Mouse (Mus musculus): Measurements from ENCODE around the gene Zfp948.

The Zfp948 gene

GRCm38 (mm10) chr17:21566728-21567349 is at the start of gene Zfp948:
Gene Zfp948 (plus strand): TSS chr17:21567008.
- peak; percentile 40 for DNase-seq (ENCODE audit: low spot score)

- no peak for DNase-seq (ENCODE audit: low spot score)
These were observed 49.6 kb upstream of the Zfp948 start for GRCm38 (mm10) chr17:21517130-21517671.

- DNase-seq (ENCODE audit: low spot score) = no peak
These were observed 40.5 kb upstream of the Zfp948 start for GRCm38 (mm10) chr17:21526270-21526669.

- no peak for DNase-seq (ENCODE audit: low spot score)
These were observed 36.0 kb upstream of the Zfp948 start for GRCm38 (mm10) chr17:21530645-21531330.

GRCm38 (mm10) chr17:21531621-21532020 is 35.2 kb upstream of the Zfp948 start:
- no peak for DNase-seq (ENCODE audit: low spot score)

GRCm38 (mm10) chr17:21532101-21532951 is 34.5 kb upstream of the Zfp948 start:
- peak; percentile 53 for DNase-seq (ENCODE audit: low spot score)

- DNase-seq (ENCODE audit: low spot score) = no peak
These were observed 32.8 kb upstream of the Zfp948 start for GRCm38 (mm10) chr17:21533961-21534360.

- peak; percentile 77 for DNase-seq (ENCODE audit: low spot score)
These were observed 32.2 kb upstream of the Zfp948 start for GRCm38 (mm10) chr17:21534460-21535095.

GRCm38 (mm10) chr17:21535096-21536001 is 31.5 kb upstream of the Zfp948 start, which contains the start of gene Zfp52:
Gene Zfp52 (plus strand): TSS chr17:21535539.
- DNase-seq (ENCODE audit: low spot score) = peak; percentile 73

GRCm38 (mm10) chr17:21536096-21536495 is 30.7 kb upstream of the Zfp948 start:
- no peak for DNase-seq (ENCODE audit: low spot score)

GRCm38 (mm10) chr17:21536676-21537075 is 30.1 kb upstream of the Zfp948 start:
- DNase-seq (ENCODE audit: low spot score) = peak; percentile 62

GRCm38 (mm10) chr17:21557831-21558230 is 9.0 kb upstream of the Zfp948 start:
- no peak for DNase-seq (ENCODE audit: low spot score)

- DNase-seq (ENCODE audit: low spot score) = peak; percentile 58
These were observed 588 bp upstream of the Zfp948 start for GRCm38 (mm10) chr17:21566220-21566619.

- DNase-seq (ENCODE audit: low spot score) = no peak
These were observed 888 bp downstream of the Zfp948 start for GRCm38 (mm10) chr17:21567696-21568095.

GRCm38 (mm10) chr17:21579080-21579479 is 12.3 kb downstream of the Zfp948 start:
- no peak for DNase-seq (ENCODE audit: low spot score)

GRCm38 (mm10) chr17:21579493-21580175 is 12.8 kb downstream of the Zfp948 start:
- DNase-seq (ENCODE audit: low spot score) = peak; percentile 56

- no peak for DNase-seq (ENCODE audit: low spot score)
These were observed 18.7 kb downstream of the Zfp948 start for GRCm38 (mm10) chr17:21585521-21585920.

GRCm38 (mm10) chr17:21616356-21616755 is 49.5 kb downstream of the Zfp948 start:
- no peak for DNase-seq (ENCODE audit: low spot score)

GRCm38 (mm10) chr17:21617352-21617751 is 50.5 kb downstream of the Zfp948 start:
- DNase-seq (ENCODE audit: low spot score) = peak; percentile 34

- DNase-seq (ENCODE audit: low spot score) = no peak
These were observed 56.8 kb downstream of the Zfp948 start for GRCm38 (mm10) chr17:21623647-21624046.

Data from T-cell, adult 2 months (primary cell).